Mouse (Mus musculus) monocyte, adult 5-6 weeks (primary cell): ENCODE measurements at regions not wholly inside any gene's neighbourhood (a gene's known extent, or its start where the extent isn't known, plus 50 kb on each side); places are given as distances from the start of the nearest gene placed in this dataset.

ENCODE experiments used
- ATAC-seq: fragments of 153-309, 156-312 bp; replicated peaks from 2 replicates; pipeline ENCODE4 v1.8.0; 2017; ENCODE audit warnings: mild to moderate bottlenecking; ENCODE audit not compliant: low TSS enrichment, insufficient number of reproducible peaks, severe bottlenecking, poor library complexity, low FRiP score

- ATAC-seq = no peak
These were observed 58.3 kb upstream of the N6amt1 start for GRCm38 (mm10) chr16:87295727-87296126.

- ATAC-seq = no peak
These were observed 61.2 kb upstream of the N6amt1 start for GRCm38 (mm10) chr16:87292826-87293225.

- ATAC-seq = no peak
These were observed 62.3 kb upstream of the N6amt1 start for GRCm38 (mm10) chr16:87291716-87292115.

- ATAC-seq = no peak
These were observed 68.3 kb upstream of the N6amt1 start for GRCm38 (mm10) chr16:87285639-87286038.

GRCm38 (mm10) chr16:87284835-87285510, 69.0 kb upstream of the N6amt1 start:
- no peak for ATAC-seq

GRCm38 (mm10) chr16:87278518-87278917, 75.5 kb upstream of the N6amt1 start:
- ATAC-seq = no peak

GRCm38 (mm10) chr16:87272363-87272762, 81.6 kb upstream of the N6amt1 start:
- ATAC-seq = no peak

- ATAC-seq = no peak
These were observed 85.8 kb upstream of the N6amt1 start for GRCm38 (mm10) chr16:87267954-87268804.

GRCm38 (mm10) chr16:87267517-87267916, 86.5 kb upstream of the N6amt1 start:
- ATAC-seq = no peak

- ATAC-seq = no peak
These were observed 90.4 kb upstream of the N6amt1 start for GRCm38 (mm10) chr16:87263571-87263970.

- ATAC-seq = no peak
These were observed 90.9 kb upstream of the N6amt1 start for GRCm38 (mm10) chr16:87263041-87263440.

- ATAC-seq = no peak
These were observed 91.5 kb upstream of the N6amt1 start for GRCm38 (mm10) chr16:87262497-87262896.

- ATAC-seq = no peak
These were observed 92.5 kb upstream of the N6amt1 start for GRCm38 (mm10) chr16:87261527-87261926.

- no peak for ATAC-seq
These were observed 99.2 kb upstream of the N6amt1 start for GRCm38 (mm10) chr16:87254736-87255135.

- no peak for ATAC-seq
These were observed 103.5 kb upstream of the N6amt1 start for GRCm38 (mm10) chr16:87250531-87250930.

GRCm38 (mm10) chr16:87249903-87250302, 104.1 kb upstream of the N6amt1 start:
- ATAC-seq = no peak

GRCm38 (mm10) chr16:87248501-87249030, 105.4 kb upstream of the N6amt1 start:
- no peak for ATAC-seq

GRCm38 (mm10) chr16:87245933-87246791, 107.8 kb upstream of the N6amt1 start:
- no peak for ATAC-seq

GRCm38 (mm10) chr16:87245441-87245840, 108.5 kb upstream of the N6amt1 start:
- no peak for ATAC-seq
